Mouse (Mus musculus): ENCODE measurements around the gene Abtb2.
A peak's percentile ranks its signal among the peaks of the same experiment; 100 is the strongest.

The Abtb2 gene

DNA sequence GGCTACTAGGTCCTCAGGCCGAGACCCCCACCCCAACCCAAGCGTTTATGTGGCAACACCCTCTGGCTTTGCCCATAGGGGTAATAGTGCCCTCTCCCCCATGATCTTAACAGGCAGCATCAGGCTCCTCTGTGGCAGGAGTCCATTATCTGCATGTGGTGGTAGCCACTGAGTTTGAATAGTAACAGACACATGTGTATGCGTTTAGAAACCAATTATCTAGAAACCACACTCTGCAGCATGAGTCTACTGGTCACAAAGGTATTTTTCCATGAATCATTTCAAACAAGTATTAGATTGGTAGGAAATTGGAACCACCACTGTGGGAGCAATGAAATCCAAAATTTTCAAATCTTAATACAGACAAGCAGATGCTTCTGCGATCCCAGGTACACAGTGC lies 119.5 kb downstream of the Abtb2 start:
- DNase-seq (ENCODE audit: low read depth, low spot score): no peak

- DNase-seq (ENCODE audit: low read depth, low spot score): no peak
Measured at GRCm38 (mm10) chr2:103687143-103687542, 121.0 kb downstream of the Abtb2 start.

GRCm38 (mm10) chr2:103687888-103688287 lies 121.8 kb downstream of the Abtb2 start:
- DNase-seq (ENCODE audit: low read depth, low spot score): no peak

DNA sequence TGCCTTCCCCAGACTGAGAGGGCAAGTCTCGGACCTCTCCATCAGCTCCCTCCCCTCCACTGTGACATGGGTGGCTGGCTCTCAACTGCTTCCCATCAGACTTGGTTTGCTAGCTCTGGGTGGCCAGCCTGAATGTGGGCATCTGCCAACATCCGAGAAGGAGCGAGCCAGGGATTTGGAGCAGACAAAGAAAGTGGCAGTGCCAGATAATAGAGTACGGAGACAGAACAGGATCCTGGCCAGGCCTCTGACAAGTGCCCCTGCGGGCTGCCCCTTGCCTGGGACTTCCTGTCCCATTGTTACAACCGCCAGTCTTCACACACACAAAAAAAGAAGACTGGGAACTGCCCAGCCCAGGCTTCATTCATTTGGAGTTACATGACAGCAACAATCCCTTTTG lies 124.3 kb downstream of the Abtb2 start:
- no peak for DNase-seq (ENCODE audit: low read depth, low spot score)

DNA sequence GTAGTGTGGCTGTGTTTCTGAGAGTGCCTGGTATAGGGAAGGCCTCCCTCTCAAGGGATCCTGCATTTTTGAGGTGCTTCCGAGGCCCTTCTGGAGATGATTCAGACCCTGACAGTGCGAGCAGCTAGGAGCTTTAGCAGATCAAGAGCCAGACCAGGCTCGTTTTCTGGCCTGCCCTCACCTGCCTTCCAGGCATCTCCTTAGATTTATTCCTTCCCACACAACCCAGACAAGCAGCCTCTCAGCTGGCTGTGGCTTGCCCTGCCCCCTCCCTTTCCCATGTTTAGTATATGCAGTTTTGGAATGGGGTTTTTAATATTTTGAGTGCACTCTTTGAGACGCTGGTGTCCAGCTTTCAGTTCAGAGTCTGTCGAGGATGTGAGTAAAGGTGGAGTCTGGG lies 124.7 kb downstream of the Abtb2 start:
- DNase-seq (ENCODE audit: low read depth, low spot score): no peak

GRCm38 (mm10) chr2:103691278-103691677 lies 125.2 kb downstream of the Abtb2 start:
- no peak for DNase-seq (ENCODE audit: low read depth, low spot score)

- no peak for DNase-seq (ENCODE audit: low read depth, low spot score)
Measured at GRCm38 (mm10) chr2:103692810-103693209, 126.7 kb downstream of the Abtb2 start.

- DNase-seq (ENCODE audit: low read depth, low spot score): no peak
Measured at GRCm38 (mm10) chr2:103694777-103695563, 128.9 kb downstream of the Abtb2 start.

DNA sequence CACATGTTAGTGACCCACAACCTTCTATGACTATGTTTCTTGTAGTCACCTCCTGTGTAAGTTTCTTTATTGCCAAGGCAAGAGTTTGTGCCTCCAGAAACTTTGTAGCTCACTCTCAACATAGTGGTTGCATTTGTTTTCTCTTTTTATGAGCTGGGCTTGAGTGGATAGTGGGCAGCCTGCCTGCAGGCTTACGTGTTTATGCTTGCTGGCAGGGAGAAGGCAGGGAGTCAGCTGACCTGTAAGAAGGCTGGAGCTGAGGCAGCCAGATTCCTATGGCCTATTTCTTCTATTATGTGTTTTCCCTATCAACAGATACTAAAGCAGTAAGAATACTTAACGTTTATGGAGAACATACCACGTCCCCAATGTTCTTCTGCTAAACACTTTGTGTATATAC lies 130.1 kb downstream of the Abtb2 start:
- DNase-seq (ENCODE audit: low read depth, low spot score): no peak

DNA sequence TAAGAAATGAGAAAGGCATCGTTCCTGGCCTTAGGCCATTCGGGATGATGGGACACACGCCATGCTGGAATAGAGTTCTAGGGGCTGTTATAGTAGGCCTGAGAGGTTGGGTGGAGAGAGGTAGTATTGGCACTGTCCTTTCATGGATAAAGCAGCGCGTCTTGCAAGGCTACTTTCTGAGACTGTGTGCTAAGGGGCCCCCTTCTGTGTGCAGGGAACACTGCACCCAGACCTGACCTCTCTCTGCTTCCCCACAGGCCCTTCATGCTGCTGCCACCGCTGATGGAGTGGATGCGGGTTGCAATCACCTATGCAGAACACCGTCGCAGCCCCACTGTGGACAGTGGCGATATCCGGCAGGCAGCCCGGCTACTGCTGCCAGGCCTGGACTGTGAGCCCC lies 134.4 kb downstream of the Abtb2 start:
- DNase-seq (ENCODE audit: low read depth, low spot score): no peak

- DNase-seq (ENCODE audit: low read depth, low spot score): no peak
Measured at GRCm38 (mm10) chr2:103703336-103703735, 137.2 kb downstream of the Abtb2 start.

DNA sequence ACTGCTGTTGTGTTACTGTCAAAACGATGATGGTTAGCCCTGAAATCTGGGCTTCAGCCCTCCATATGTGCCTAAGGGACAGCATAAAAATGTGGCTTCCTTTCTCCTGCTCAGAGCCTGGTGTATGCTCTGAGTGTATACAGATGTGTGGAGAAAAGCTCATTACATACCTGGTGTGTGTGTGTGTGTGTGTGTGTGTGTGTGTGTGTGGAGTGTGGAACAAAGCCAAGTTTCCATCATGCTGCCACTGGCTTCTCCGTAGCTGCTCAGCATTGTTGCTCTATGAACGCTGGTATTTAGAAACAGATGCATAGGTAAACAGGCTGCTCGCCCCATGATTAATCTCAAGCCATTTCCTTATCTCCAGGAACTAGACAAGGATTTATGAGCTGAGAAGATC lies 137.8 kb downstream of the Abtb2 start:
- DNase-seq (ENCODE audit: low read depth, low spot score): no peak

GRCm38 (mm10) chr2:103705826-103706225 lies 139.7 kb downstream of the Abtb2 start:
- DNase-seq (ENCODE audit: low read depth, low spot score): no peak

- DNase-seq (ENCODE audit: low read depth, low spot score): no peak
Measured at GRCm38 (mm10) chr2:103706226-103706625, 140.1 kb downstream of the Abtb2 start.

DNA sequence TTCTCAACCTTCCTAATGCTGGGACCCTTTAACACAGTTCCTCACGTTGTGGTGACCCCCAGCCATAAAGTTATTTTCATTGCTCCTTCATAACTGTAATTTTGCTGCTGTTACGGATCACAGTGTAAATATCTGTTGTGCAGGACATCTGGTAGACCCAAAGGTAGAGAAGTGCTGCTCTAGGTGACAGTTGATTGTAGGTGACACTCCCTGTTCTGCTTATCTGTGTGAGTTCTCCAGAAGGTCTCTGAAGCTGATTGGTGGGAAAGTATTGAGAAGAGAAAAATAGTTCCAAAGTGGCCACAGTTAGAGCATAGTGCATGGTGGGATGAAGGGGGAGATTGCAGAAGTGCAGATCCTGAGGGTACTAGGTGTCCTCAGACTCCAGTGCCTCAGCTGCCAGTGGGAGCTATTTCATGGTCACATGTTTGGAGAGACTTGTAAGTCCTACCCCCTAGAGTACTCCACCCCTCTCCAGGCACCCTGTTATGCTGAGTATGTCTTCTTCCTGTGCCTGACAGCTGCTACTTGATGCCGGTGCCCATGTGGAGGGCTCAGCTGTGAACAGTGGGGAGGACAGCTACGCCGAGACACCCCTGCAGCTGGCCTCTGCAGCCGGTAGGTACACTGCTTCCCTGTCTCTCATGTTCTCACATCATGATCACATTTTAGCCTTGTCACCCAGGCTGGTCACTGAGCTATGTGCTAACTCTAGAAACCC lies 141.1 kb downstream of the Abtb2 start:
- no peak for DNase-seq (ENCODE audit: low read depth, low spot score)

DNA sequence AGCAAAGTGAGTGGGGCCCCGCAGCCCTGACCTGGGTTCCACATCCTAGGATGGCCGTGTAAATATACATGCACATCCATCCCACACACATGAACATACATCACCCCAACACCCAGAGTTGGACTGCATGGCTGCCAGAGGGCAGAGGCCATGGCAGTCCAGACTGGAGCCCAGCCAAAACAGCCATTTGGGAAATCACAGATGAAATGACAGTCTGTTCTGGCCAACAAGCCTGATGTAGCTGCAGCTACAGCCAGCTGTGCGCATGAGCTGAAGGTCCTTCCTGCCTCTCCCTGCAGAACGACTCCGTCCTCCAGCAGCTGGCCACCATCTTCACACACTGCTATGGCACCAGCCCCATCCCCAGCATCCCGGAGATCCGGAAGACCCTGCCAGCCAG lies 144.7 kb downstream of the Abtb2 start:
- DNase-seq (ENCODE audit: low read depth, low spot score): no peak

DNA sequence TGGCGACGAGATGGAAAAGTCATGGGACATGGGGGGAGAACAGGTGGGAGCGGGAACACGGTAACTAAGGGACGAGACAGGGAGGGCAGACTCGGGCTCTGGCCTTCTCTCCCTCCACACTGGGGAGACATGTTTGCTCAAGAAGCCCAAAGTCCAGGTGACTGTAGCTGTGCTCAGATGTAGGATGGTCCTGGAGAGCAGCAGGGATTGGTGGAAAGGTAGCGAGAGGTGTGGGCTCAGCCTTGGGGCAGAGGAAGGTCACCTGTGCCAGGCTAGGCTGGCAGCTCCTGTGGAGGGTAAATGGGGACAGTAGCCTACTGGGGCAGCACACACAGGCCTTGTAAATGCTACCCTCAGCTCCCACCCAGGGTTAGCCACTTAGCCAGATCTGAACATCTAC lies 147.7 kb downstream of the Abtb2 start:
- no peak for DNase-seq (ENCODE audit: low read depth, low spot score)

- no peak for DNase-seq (ENCODE audit: low read depth, low spot score)
Measured at GRCm38 (mm10) chr2:103714412-103714811, 148.3 kb downstream of the Abtb2 start.

- DNase-seq (ENCODE audit: low read depth, low spot score): peak; percentile 52
Measured at GRCm38 (mm10) chr2:103718594-103719291, 152.6 kb downstream of the Abtb2 start.

GRCm38 (mm10) chr2:103719292-103719646 lies 153.2 kb downstream of the Abtb2 start:
- no peak for DNase-seq (ENCODE audit: low read depth, low spot score)

- no peak for DNase-seq (ENCODE audit: low read depth, low spot score)
Measured at GRCm38 (mm10) chr2:103724521-103724920, 158.4 kb downstream of the Abtb2 start.

DNA sequence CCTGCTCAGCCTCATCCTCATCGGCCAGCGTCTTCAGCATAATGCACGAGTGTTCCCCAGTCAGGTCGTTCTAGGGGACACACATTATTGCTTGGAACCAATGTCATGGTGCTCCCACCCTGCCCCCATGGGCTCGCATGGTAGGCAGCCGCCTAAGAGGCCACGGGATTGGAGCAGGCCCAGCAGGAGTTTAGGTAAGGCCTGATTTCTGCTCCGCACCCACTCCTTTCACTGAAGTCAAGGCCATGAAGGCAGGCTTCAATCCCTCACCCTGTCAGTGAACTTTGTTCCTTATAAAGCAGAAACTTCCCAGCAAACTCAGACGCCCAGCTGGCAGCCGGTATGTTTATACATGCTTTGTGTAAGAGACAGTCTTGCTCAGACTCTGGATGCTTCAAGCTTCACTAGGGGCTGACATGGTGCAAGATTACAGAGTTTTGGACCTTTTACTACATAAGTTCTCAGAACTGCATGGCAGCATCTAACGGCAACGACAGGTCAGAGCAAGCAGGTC lies 162.0 kb downstream of the Abtb2 start:
- no peak for DNase-seq (ENCODE audit: low read depth, low spot score)

Measured in WW6 (cell line).